Mouse (Mus musculus) embryo, embryonic 9.5 days (tissue): ENCODE results near the gene Serpina1a.
"Not testable (repeated sequence)": the region's sequence is repeated elsewhere in the genome, so short reads cannot be mapped to it uniquely, and the experiment has no call there.

Source experiments
- DNase-seq: peaks from one replicate; pipeline ENCODE4 v3.0.0-alpha.2; 2017; ENCODE audit errors: extremely low spot score

Gene Serpina1a

GRCm38 (mm10) chr12:103863101-103863974, at the start of gene Serpina1a:
Serpina1a (minus strand) TSS chr12:103863562.
- not testable (repeated sequence) for DNase-seq

- DNase-seq = not testable (repeated sequence)
These were observed 45.8 kb upstream of the Serpina1a start for GRCm38 (mm10) chr12:103909181-103909580.

- not testable (repeated sequence) for DNase-seq
These were observed 44.4 kb upstream of the Serpina1a start for GRCm38 (mm10) chr12:103907746-103908145.

- DNase-seq = not testable (repeated sequence)
These were observed 41.5 kb upstream of the Serpina1a start, which contains the start of gene Serpina1c for GRCm38 (mm10) chr12:103904837-103905340. Serpina1c (minus strand) TSS chr12:103904887.

- not testable (repeated sequence) for DNase-seq
These were observed 38.6 kb upstream of the Serpina1a start for GRCm38 (mm10) chr12:103901929-103902328.

- DNase-seq = not testable (repeated sequence)
These were observed 3.5 kb upstream of the Serpina1a start for GRCm38 (mm10) chr12:103866873-103867272.

GRCm38 (mm10) chr12:103860976-103861375, 2.4 kb downstream of the Serpina1a start:
- DNase-seq = no peak

- DNase-seq = not testable (repeated sequence)
These were observed 2.8 kb downstream of the Serpina1a start for GRCm38 (mm10) chr12:103860571-103860970.

- DNase-seq = not testable (repeated sequence)
These were observed 3.8 kb downstream of the Serpina1a start for GRCm38 (mm10) chr12:103859584-103859983.

GRCm38 (mm10) chr12:103853032-103853431, 10.3 kb downstream of the Serpina1a start:
- DNase-seq = not testable (repeated sequence)

- DNase-seq = not testable (repeated sequence)
These were observed 33.1 kb downstream of the Serpina1a start, which contains the start of gene Serpina1b for GRCm38 (mm10) chr12:103830273-103830672. Serpina1b (minus strand) TSS chr12:103830373.

- DNase-seq = not testable (repeated sequence)
These were observed 35.5 kb downstream of the Serpina1a start for GRCm38 (mm10) chr12:103827661-103828372.

GRCm38 (mm10) chr12:103823826-103824225, 39.5 kb downstream of the Serpina1a start:
- not testable (repeated sequence) for DNase-seq
